Mouse (Mus musculus): ENCODE data around the gene Sigmar1.
A peak's percentile ranks its signal among the peaks of the same experiment; 100 is the strongest.

Sigmar1 gene

DNA sequence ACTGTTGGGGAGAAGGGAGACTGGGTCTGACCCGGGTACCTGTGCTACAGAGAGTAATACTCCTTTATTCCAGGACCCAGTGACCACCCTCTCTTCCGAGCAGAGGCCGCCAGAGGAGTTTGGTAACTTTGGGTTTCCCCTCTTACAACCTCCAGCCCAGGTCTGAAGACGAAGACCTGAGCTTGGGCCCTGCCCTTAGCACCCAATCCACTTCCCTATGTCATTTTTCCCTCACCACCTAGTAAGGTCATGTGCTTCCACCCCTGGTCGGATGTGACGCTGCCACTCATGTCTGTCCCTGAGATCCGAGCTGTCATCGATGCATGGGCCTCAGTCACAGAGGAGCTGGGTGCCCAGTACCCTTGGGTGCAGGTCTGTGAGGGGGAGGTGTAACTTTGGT is 483 bp upstream of the Sigmar1 start:
- no peak for DNase-seq (ENCODE audit: low spot score)

DNA sequence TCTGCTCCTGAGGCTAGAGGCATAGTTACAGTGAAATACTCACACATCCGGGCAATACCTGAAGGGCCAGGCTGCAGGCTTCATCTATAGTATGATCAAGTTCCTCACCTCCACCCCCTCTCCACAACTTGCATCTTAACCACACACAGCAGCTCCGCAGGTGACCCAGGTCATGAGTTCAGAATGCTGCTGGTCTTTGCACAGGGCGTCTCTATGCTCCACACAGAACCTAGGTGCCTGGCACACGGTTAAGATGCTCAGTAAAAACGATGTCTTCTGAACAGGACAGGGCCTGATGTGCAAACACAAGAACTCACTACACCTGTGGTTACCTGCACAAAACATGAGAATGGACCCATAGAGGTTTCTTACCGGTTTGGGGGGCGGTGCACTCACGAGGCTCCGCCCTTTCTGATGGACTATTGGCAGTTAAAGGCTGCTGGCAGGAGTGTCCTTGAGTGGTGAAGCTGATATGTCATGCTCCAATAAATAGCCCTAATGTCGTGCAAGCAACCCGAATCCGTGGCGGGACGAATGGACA is 1.1 kb downstream of the Sigmar1 start, which contains the start of gene Galt:
Gene Galt, plus strand, starts transcription at position 432 of the 541 bp plus-strand sequence.
- DNase-seq (ENCODE audit: low spot score), result no peak

DNA sequence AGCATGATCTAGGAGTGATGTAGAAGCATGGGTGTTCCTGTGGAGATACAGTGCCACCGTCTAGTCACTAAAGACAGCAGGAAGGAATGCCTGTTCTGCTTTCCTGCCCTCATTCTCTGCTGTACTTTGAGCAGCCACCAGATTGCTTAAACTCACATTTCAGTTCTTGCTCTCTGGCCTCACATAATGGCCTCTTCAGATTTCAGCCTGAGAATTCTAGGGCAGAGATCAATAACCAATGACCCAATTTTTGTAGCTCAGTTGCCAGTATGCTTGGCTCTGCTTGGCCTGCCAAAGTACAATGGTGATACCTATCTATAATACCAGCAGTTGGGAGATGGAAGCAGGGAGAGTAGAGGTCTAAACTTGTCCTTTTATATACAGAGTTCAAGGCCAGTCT is 10.9 kb downstream of the Sigmar1 start:
- DNase-seq (ENCODE audit: low spot score), result no peak

DNA sequence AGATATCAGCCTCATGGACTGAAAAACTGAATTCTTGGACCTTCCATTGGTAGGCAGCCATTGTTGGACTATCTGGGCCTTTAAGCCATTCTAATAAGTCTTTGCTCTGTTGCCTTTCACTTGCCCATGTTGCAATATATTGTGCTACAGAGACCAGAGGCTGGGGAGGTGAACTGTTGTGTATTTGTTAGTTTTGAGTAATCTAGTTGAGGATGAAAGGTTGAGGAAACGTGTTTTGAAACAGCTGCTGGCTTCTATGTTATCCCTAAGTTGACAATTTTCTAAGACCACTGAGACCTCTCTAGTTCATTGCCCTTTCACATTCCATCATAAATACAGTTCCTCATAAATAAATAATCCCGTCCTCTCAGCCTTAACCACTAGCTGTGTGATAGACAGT is 11.8 kb downstream of the Sigmar1 start:
- DNase-seq (ENCODE audit: low spot score), result no peak

DNA sequence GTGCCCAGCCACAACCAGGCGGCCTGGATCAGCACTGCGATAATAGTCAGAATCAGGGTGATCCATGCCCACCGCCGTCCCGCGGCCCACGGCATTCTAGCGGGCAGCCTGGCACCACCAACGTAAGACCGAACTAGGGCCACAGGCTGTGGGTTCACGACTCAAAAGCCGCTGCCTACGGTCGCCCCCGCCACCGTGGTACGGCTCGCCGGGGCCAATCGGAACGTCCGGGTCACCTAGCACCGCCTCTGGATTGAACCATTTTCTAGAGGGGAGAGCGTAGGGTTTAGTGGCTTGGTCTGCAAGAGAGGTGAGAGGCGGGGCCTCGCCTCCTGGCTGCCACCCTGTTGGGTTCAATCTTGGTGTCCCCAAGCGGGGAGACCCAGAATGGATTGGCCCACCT is 14.8 kb downstream of the Sigmar1 start:
- peak; percentile 90 for DNase-seq (ENCODE audit: low spot score)

DNA sequence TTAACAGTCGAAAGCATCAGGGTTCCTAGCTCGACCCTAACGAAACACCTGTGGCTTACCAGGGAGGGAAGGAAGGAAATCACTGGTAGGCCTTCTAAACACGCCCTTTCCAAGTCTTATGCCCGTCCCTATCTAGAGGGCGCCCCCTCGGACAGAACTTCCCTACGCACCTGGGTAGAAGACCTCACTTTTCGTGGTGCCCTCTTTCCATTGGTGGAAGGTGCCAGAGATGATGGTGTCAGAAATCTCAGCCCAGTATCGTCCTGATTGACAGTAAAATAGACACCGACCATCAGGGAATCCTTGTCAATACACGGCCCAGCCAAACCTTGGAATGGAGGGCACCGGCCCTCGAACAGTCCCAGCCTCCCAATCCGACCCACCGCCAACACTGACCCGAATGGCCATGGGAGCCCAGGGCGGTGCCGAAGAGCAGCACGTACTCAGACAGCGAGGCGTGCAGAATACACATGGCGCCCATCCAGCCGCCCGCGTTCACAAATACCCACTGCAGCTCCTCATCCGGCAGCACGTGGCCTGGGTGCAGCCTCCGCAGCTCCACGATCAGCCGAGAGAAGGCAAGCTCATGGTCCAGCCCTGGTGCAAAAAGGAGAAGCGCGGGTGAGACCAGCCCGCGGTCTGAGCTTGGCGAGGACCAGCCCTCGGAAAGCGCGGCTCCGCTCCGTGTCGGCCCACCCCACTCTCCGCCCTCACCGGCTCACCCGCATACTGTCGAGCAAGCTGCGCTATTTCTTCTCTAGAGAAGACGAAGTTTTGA is 15.4 kb downstream of the Sigmar1 start:
- peak; percentile 62 for DNase-seq (ENCODE audit: low spot score)

DNA sequence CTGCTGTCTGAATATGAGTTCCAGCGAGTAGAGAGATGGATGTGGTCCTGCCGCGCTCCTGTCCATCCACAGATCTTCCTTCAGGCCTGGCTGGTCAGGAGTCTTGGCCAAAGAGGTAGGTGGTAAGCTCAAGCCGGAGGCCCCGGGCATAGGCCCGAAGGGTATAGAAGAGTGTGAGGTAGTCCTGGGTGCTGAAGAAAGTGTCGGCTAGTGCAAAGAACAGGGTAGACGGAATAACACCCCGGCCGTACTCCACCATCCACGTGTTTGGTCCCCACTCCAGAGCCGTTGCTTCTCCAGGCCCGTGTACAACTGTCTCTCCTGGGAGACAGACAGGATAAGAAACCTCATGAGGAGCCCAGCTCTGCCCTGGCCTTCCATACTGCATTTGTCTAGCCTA is 16.7 kb downstream of the Sigmar1 start:
- no peak for DNase-seq (ENCODE audit: low spot score)

DNA sequence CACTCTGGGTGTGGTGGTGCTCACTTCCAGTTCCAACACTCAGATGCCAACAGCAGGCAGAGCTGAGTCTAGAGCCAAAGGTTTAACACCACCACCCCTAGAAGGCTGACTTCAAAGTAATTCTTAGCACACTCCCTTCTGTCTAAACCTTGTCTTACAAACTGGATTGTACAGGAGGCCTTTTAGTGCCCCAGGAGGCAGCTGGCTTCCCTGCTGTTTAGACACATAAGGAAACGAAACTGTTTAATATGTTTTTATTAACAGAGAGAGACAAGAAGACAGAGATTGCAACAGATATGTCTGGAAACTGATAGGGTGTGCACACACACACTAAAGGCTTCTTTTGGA is 17.7 kb downstream of the Sigmar1 start:
- DNase-seq (ENCODE audit: low spot score), result no peak

DNA sequence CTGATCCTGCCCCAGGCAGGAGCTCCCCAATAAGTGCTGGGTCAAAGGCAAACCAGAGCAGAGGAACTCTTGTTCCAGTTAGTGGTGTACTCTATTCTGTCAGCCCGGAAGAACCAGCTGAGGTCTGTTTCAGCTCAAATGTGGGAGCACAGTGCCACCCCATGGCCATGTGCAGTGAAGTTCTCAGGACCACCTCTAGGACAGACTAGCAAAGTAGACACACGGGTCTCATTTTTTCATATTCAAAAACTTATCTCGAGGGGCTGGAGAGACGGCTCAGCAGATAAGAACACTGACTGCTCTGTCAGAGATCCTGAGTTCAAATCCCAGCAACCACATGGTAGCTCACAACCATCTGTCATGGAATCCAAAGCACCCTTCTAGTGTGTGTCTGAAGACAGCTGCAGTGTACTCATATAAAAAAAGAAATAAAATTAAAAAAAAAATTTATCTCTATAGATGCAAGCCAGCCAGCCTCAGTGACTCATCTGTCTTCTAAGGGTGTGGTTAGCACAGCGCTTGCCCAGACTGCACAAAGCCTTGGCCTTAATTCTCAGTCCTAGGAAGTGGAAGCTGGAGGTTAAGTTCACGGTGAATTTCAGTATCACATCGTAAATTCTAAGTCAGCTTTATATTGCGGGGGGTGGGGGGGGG is 18.2 kb downstream of the Sigmar1 start:
- no peak for DNase-seq (ENCODE audit: low spot score)

DNA sequence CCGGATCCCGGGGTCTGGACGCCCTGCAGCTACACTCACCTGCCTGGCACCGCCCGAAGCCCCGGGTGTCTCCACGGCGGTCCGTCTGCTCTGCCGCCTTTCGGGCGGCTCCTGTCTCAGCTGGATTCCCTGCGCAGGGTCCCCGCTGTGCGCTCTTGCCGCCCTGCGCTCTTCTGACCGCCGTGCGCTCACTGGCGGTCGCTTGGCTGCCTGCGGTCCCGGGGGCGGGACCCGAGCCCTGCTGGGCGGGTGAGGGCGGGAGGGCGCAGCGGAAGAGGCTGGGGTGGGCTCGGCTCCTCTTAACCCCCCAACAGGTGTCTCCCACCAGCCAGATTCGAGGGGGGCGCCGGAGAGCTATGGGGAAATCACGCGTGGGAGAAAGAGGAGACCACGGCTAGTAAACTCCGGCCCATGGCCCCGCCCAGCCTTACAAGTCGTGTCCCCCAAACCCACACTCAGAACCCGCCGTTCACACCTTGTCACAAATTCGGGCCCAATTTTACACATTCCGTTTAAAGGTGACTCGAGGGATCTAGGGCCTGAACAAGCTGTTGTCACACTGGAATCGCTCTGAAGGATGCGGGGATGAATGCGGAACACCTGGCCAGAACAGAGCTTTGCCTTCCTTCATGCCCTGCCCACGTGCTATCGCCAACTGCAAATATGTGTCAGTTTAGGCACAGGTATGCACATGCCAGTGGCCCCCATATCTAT is 24.7 kb downstream of the Sigmar1 start, which contains the start of gene Arid3c:
Gene Arid3c, minus strand, starts transcription at position 91 of the 714 bp plus-strand sequence.
- no peak for DNase-seq (ENCODE audit: low spot score)

DNA sequence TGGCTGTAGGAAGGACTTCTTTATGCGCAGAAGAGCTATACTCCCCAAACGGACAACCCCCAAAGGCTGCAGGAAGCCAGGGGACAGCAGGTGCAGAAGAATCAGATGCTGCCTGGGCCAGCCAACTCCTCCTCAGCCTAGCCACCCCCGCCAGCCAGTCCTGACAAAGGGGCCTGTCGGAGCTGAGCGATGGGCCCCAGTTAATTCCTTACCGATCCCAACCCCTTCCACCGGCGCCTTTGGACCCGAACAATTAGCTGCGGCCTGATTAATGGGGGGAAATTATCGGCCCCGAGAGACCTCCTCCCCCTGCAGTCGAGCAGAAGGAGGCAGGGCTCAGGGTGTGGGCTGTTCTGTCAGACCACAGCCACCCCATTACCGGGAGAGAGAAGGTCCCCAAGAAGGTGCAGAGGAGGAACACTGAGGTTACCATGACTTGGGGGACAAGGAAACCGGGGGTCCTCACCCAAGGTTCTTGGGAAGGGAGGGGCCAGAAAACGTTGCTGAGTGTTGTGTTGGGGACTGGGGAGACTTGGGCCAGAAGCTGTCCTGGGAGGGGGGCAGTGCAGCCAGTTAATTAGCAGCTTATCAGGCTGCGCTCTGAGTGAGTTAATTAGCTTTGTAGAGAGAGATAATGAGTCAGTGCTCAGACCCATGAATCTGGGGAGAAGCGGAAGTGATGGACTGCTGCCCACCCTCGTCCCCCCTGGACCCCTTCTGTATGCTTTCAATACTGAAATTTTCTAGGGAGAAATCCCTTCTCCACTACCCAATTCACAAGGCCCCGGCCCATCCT is 28.9 kb downstream of the Sigmar1 start:
- no peak for DNase-seq (ENCODE audit: low spot score)

DNA sequence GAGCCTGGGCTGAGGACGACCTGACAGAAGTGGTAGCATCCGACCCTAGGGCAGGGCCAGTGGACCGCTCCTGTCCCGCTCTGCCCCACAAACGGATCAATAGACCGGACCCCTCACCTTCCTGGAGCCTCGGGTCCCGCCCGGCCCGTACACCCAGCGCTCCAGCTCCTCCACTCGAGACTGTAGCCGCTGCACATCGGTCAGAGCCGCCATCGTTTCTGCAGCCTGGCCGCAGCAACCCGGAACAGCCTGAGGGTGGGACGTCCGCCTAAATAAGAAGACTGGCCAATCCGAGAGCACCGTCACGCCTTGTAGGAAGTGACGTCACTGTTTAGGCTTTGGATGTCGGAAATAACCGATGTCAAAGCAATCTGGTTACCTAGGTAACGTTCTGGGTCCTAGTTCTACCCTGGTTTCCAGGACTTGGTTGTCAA is 33.0 kb downstream of the Sigmar1 start, which contains the start of gene Dctn3:
Gene Dctn3, minus strand, starts transcription at position 253 of the 434 bp plus-strand sequence.
- DNase-seq (ENCODE audit: low spot score), result peak; percentile 90

DNA sequence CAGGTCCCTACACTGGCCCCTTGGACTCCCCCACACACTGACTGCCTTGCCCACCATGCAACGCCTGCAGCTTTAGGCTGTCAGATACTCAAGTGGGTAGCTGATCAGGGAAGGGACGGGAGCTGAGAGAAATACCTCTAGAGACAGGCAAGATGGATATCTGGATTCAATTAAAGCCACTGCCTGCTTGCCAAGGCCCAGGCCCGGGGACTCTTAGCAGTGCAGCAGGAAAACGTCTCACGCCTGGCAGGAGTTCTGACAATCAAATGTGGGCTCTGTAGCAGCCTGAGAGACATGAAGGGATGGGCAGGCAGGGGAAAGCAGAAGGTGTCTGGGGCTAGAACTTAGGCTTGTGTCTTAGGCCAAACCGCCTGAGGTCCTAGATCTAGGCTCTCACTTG is 39.1 kb downstream of the Sigmar1 start:
- DNase-seq (ENCODE audit: low spot score), result no peak

DNA sequence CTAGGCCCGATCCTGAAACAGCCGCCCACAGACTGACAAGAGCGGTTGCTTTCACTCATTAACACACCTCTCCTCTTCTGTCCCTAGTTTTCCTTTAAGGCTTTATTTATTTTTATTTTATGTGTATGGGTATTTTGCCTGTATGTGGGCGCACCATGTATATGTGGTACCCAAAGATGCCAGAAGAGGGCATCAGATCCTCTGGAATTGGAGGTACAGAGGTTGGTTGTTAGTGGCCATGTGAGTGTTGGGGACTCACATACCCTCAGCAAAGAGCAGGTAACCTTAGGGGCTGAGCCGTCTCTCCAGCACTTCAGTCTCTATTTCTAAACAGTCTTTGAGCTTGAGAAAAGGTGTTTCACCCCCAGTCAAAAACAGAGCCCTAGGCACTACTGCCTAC is 40.4 kb downstream of the Sigmar1 start:
- no peak for DNase-seq (ENCODE audit: low spot score)

DNA sequence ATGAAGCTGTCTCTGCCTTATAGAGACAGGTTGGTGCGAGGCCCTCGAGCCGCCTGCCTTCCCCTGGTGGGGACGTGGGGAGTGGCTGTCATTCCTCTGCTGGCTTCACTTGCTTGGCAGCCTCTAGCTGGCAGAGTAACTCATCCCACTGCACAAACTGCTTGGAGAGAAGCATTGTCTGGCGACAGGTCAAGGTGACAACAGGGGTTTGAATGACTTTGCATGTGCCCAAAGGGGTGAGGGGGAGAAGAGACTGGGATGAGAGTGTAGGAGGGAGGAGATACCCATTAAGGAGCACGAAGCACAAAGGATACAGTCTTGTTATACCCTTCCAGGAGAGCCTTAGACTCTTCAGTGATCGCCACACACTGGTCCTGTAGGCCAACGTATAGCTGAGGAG is 40.9 kb downstream of the Sigmar1 start:
- DNase-seq (ENCODE audit: low spot score), result no peak

DNA sequence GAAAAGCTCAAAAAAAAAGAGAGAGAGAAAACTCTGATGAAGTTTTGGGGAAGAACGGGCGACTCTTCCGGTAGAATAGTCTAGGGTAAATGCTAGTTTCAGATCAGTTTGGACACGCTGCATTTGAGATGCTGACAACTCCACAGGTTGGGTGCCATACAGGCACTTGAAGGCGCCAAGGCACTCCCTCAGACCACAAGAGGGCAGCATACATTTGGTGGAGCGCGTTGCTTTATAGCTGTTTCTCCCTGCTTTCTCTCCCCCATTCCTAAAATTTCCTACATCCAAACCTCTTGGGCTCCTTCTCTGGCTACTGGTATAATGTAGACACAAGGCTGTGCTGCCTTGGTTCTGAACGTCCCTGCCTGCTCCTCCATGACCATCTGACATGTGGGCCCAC is 41.7 kb downstream of the Sigmar1 start:
- no peak for DNase-seq (ENCODE audit: low spot score)

DNA sequence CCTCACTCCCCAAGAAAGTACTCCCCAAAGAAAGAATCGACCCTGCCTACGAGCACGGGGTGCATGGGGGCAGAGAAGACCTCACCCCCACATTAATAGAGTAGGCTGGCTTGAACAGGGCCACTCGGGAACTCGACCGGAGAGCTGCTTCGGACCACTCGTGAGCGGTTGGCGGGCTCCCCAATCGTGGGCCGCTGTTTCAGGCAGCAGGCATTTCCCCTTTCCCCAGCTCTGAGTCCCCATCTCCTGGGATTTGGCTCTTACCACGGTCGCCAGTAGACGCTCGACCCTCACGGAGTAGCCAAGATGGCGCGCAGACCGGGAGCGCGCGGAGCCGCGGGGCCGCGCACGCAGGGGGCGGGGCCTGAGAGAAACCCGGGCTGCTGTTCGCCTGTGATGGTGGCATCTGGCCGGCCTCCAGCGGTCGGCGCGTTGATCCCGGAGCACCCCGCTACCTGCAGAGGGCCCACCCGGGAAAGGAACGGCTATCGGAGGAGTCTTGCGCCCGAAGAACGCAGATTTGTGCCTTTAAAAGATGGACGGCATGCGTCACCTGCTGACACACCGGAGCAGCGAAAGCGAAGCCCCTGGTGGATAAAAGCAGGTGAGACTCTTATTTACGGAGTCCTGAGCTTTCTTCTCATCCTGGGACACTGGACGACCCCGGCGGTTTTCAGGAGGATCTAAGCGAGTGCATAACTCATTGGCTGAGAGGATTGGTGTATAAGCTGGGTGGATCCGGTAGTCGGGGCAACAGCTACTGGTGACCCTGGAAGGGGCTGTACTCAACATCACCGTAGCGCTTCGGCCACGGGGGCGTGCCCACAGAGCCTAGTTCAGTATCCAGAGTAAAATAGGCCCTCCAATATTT is 42.5 kb downstream of the Sigmar1 start, which contains the start of gene Rpp25l:
Gene Rpp25l, minus strand, starts transcription at position 338 of the 871 bp plus-strand sequence.
- DNase-seq (ENCODE audit: low spot score), result peak; percentile 86

DNA sequence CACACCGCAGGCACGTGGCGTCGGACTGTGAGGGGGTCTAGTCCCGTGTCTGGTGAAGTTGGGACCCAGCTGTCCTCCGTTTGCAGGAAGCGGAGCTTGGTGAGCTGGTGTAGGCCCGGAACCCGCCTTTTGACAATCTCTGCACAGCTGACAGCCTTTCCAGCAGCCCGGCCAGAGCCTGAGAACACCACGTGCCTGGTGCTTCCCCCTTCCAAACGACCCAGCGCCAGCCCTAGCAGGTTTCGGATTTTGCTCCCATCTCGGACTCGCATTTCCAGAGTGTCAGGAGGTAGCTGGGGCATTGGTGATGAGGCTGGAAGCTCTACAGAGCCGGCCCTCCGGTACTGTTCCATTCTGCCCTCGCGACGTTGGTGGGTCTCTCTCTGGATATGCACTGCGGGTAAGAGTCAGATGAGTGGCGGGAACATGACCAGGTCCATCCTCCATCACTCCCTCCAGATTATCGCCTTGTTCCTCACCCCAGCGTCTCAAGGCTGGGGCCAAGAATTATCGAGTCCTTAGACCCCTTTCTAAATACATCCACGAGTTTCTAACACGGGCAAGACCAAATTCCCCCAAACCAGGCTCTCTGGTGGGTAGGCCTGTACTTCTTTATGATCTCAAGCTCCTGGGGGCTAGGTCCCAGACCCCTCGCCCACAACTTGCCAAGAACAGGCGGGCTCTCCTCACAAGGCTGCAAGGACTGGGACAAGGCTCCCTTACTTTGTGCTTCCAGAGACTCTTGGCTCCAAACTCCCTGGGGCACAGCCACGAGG is 43.3 kb downstream of the Sigmar1 start:
- no peak for DNase-seq (ENCODE audit: low spot score)

DNA sequence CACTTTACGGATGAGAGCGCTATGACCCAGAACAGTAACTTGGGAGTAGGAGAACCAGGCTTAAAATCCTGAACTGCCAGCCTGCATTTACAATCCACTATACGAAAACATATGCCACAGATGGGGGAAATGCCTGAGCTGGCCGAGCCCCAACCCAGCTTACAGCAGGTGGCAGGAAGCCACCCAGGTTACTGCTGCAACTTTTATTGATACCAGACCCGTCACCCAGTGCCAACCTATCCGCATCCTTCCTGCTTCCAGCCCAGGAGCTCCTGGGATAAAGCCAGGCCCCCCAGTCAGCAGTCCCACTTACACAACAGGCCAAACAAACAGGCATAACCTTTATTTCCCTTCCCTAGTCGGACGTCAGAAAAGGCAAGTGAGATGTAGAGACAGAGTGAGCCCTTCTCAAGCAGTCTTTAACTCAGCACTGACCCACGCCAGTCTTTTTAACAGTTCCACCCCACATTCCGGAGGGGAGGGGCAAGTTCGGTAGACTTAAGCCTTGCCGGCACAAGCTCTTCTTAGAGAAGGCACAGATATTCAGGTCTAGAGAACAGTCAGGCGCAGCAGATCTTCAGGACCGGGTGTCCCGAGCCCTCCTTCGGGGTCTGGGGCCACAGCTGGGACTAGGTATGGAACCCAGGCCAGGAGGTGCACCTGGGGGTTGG is 44.1 kb downstream of the Sigmar1 start:
- DNase-seq (ENCODE audit: low spot score), result no peak

All from testis, postnatal 14 days (tissue).